Mouse (Mus musculus) embryonic facial prominence, embryonic 12.5 days (tissue): ENCODE data around the gene Nfkbil1. TPM values are rescaled to one million over a fixed set of nuclear protein-coding genes. Genes with fewer than 3 reads are reported as not detected.
A peak's percentile ranks its signal among the peaks of the same experiment; 100 is the strongest.

Source experiments
- ATAC-seq: fragments of 200-750 bp; cut with Nextera tagmentation; 2 replicates; pipeline ENCODE4 v1.8.0; 2017; ENCODE audit not compliant: insufficient number of reproducible peaks, insufficient read depth, low FRiP score, low TSS enrichment
- H3K27ac ChIP-seq: fragments of 300-500 bp; sonication (generic); 2 replicates; pipeline ENCODE4 v1.5.1; 2016; ENCODE audit warnings: mild to moderate bottlenecking
- H3K27me3 ChIP-seq: fragments of 300-500 bp; sonication (generic); 2 replicates; pipeline ENCODE4 v1.6.1; 2016; ENCODE audit warnings: mild to moderate bottlenecking, moderate library complexity
- H3K36me3 ChIP-seq: fragments of 300-500 bp; sonication (generic); 2 replicates; pipeline ENCODE4 v1.6.1; 2016; ENCODE audit warnings: mild to moderate bottlenecking
- H3K4me1 ChIP-seq: fragments of 300-500 bp; sonication (generic); 2 replicates; pipeline ENCODE4 v1.6.1; 2016
- H3K4me2 ChIP-seq: fragments of 300-500 bp; sonication (generic); replicated peaks from 2 replicates; pipeline ENCODE4 v1.6.1; 2016; ENCODE audit warnings: mild to moderate bottlenecking, moderate library complexity
- H3K4me3 ChIP-seq: fragments of 300-500 bp; sonication (generic); 2 replicates; pipeline ENCODE4 v1.5.1; 2016; ENCODE audit warnings: mild to moderate bottlenecking
- H3K9ac ChIP-seq: fragments of 300-500 bp; sonication (generic); 2 replicates; pipeline ENCODE4 v1.6.1; 2016; ENCODE audit warnings: mild to moderate bottlenecking, moderate library complexity
- H3K9me3 ChIP-seq: fragments of 300-500 bp; sonication (generic); 2 replicates; pipeline ENCODE4 v1.6.1; 2016; ENCODE audit warnings: mild to moderate bottlenecking, moderate library complexity
- WGBS: fragments of 180-500 bp; shearing (Covaris S2); methylation state at CpG from one replicate; pipeline ENCODE4 v1.1.7; 2016; 5-methylcytosine and 5-hydroxymethylcytosine counted together
- polyA plus RNA-seq: library from polyadenylated mRNA; unstranded; fragments of >200 nt; fragmentation: Nextera tagmentation; extraction: Ambion mirVana; gene quantifications from 2 replicates; pipeline ENCODE4 v1.2.1, GENCODE M21; 2016

Gene Nfkbil1
- polyA plus RNA-seq, 1 experiment from 2014 or later = 13.0 TPM

DNA sequence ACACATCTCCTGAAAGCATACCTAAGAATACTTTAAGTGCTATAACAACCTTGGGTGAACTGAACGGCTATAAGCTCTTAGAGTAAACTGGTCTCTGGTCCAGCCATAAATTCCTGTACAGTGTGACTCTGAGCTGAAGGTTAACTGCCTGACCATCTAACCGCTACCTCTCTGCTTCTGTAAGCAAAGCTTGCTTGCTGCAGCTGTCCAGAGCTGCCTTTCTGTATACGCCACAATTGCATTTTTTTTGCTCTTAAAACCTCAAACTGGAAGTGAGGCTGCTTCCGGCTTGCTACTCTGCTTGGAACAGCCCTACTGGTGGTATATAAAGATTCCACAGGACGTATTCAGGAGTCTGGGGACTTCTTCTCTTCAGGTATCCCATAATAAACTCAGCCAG, 2.9 kb downstream of the Nfkbil1 start:
- no peak overlapping the region for H3K9ac ChIP-seq
- 87% methylated on average over 5 of the region's 5 CpGs for WGBS
- H3K4me3 ChIP-seq = no peak overlapping the region
- no peaks in the 10 kb centered on the region for H3K27me3 ChIP-seq
- H3K4me1 ChIP-seq = peaks cover 32% of the 10 kb centered on the region; the same call in 1 of the 2 replicates
- peak overlapping the region; percentile 51 for H3K27ac ChIP-seq
- ATAC-seq = no peak
- H3K4me2 ChIP-seq = no peak overlapping the region; the same call in 1 of the 2 replicates
- no peaks in the 10 kb centered on the region for H3K9me3 ChIP-seq
- peaks cover 35% of the 10 kb centered on the region for H3K36me3 ChIP-seq

DNA sequence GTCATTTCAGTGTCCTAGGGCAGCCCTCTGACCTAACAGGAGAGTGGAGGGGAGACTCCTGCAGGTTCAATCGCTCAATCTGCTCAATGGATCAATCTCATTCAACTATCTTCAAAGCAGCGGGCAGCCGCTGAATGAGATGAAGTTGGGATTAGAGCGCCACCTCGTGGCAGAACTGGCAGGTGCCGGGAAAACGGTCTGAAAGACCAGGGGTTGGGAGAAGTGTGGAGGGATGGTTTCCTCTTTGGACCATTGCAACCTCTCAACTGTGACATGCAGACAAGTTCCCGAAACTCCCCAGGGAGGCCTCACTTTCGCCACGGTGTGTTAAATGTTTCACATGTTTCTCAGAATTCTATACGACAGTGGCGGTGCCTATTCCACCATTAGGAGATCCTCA, 3.5 kb downstream of the Nfkbil1 start:
- Histone ChIP-seq H3K9me3 (no peaks in the 10 kb centered on the region), H3K4me1 (peaks cover 32% of the 10 kb centered on the region; the same call in 1 of the 2 replicates), H3K27ac (0 out of 2 replicates have a peak overlapping the region, but pooled peaks have one; percentile 36), H3K27me3 (no peaks in the 10 kb centered on the region), H3K36me3 (peaks cover 40% of the 10 kb centered on the region), H3K4me2 (peak overlapping the region; percentile 12; the same call in 1 of the 2 replicates), H3K4me3 (no peak overlapping the region), H3K9ac (no peak overlapping the region)
- 12% methylated on average over 12 of the region's 12 CpGs for WGBS
- no peak for ATAC-seq

GRCm38 (mm10) chr17:35231022-35231421, 4.6 kb downstream of the Nfkbil1 start:
- Histone ChIP-seq H3K4me3 (no peak overlapping the region), H3K27ac (no peak overlapping the region), H3K4me1 (peaks cover 26% of the 10 kb centered on the region; the same call in 1 of the 2 replicates), H3K9me3 (no peaks in the 10 kb centered on the region), H3K36me3 (peaks cover 41% of the 10 kb centered on the region), H3K9ac (no peak overlapping the region), H3K4me2 (no peak overlapping the region), H3K27me3 (no peaks in the 10 kb centered on the region)
- no peak for ATAC-seq
- 92% methylated on average over 10 of the region's 10 CpGs for WGBS

DNA sequence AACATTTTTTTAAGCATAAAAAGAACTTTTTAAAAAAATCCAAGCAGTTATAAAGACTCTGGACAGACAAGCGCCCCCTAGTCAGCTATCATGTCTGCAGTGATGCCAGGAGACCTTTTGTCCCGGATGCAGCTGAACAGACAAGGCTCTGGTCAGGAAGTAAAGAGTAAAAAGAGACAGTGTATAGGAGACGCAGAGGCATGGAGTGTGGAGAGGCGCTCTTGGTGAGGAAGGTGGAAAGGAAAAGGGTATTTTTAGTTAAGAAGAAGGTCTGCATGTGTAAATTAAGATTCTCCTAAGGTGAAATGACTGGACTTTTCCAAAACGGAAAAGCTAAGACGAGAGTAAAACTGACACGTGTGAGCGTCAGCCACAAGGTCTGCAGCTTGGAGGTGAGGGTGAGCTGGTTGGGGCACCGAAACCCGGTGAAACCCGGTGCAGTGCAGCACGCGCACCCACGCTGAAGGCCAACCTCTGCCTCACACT, 9.0 kb downstream of the Nfkbil1 start:
- H3K36me3 ChIP-seq = peaks cover 57% of the 10 kb centered on the region
- no peak overlapping the region for H3K4me3 ChIP-seq
- WGBS = 86% methylated on average over 14 of the region's 14 CpGs
- no peaks in the 10 kb centered on the region for H3K9me3 ChIP-seq
- no peak for ATAC-seq
- no peak overlapping the region for H3K4me2 ChIP-seq
- no peaks in the 10 kb centered on the region for H3K27me3 ChIP-seq
- no peak overlapping the region for H3K27ac ChIP-seq
- no peaks in the 10 kb centered on the region for H3K4me1 ChIP-seq
- H3K9ac ChIP-seq = no peak overlapping the region

- Histone ChIP-seq H3K4me2 (no peak overlapping the region), H3K27ac (no peak overlapping the region), H3K9ac (no peak overlapping the region), H3K9me3 (no peaks in the 10 kb centered on the region), H3K27me3 (no peaks in the 10 kb centered on the region), H3K4me1 (no peaks in the 10 kb centered on the region), H3K36me3 (peaks cover 57% of the 10 kb centered on the region), H3K4me3 (no peak overlapping the region)
- 93% methylated on average over 5 of the region's 5 CpGs for WGBS
- no peak for ATAC-seq
Observed at GRCm38 (mm10) chr17:35225456-35225855, 10.1 kb downstream of the Nfkbil1 start.

DNA sequence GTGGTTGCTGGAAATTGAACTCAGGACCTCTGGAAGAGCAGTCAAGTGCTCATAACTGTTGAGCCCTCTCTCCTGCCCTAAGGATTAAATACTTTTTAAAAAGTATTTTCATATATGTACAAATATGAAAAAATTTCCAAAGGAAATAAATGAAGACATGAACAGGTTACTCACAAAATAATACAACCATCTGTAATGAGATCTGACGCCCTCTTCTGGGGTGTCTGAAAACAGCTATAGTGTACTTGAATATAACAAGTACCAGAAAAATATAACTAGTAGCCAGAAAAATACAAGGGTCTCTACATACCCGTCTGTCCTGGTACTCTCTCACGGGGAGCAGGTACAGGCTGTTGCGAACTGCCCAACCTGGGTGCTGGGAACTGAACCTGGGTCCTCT, 11.0 kb downstream of the Nfkbil1 start:
- no peak for ATAC-seq
- peaks cover 57% of the 10 kb centered on the region for H3K36me3 ChIP-seq
- H3K4me1 ChIP-seq = no peaks in the 10 kb centered on the region
- no peaks in the 10 kb centered on the region for H3K9me3 ChIP-seq
- no peak overlapping the region for H3K27ac ChIP-seq
- no peak overlapping the region for H3K4me2 ChIP-seq
- H3K27me3 ChIP-seq = no peaks in the 10 kb centered on the region
- no peak overlapping the region for H3K4me3 ChIP-seq
- WGBS = over 99% methylated on average over 4 of the region's 4 CpGs
- H3K9ac ChIP-seq = no peak overlapping the region

DNA sequence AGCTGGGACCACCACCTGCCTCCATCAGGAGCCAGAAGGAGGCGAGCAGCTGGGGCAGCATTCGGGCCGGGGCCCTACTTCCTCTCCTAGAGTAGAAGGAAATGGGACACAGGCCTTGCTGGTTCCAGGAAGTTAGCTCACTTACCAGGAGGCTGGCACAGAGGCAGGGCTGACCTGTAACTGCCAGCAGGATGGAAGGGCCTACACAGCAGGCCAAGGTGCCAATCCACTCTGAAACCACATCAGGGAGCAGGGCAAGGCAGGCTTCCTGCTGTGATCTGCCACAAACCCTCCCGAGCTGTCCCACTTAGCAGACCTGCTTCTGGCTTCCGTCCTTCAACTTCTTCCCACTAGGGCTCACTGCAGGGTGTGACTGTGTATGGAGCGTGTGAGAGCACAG, 13.3 kb downstream of the Nfkbil1 start:
- peaks cover 39% of the 10 kb centered on the region for H3K36me3 ChIP-seq
- H3K9me3 ChIP-seq = no peaks in the 10 kb centered on the region
- no peak overlapping the region for H3K4me3 ChIP-seq
- H3K27me3 ChIP-seq = no peaks in the 10 kb centered on the region
- no peak overlapping the region for H3K27ac ChIP-seq
- no peak for ATAC-seq
- no peaks in the 10 kb centered on the region for H3K4me1 ChIP-seq
- H3K9ac ChIP-seq = no peak overlapping the region
- 80% methylated on average over 6 of the region's 6 CpGs for WGBS
- H3K4me2 ChIP-seq = no peak overlapping the region

GRCm38 (mm10) chr17:35220156-35220952, 15.2 kb downstream of the Nfkbil1 start, which contains the start of gene Gm16181:
Gene Gm16181 (plus strand): TSS chr17:35220834.
- Histone ChIP-seq H3K4me1 (no peaks in the 10 kb centered on the region), H3K36me3 (peaks cover 31% of the 10 kb centered on the region), H3K4me2 (no peak within 1 kb of the TSS), H3K27me3 (no peaks in the 10 kb centered on the region), H3K9ac (no peak within 1 kb of the TSS), H3K9me3 (no peaks in the 10 kb centered on the region), H3K27ac (no peak within 1 kb of the TSS), H3K4me3 (no peak within 1 kb of the TSS)
- ATAC-seq = no peak
- WGBS = 82% methylated on average over 28 of the region's 28 CpGs

GRCm38 (mm10) chr17:35219601-35220041, 16.0 kb downstream of the Nfkbil1 start:
- ATAC-seq = no peak
- no peak overlapping the region for H3K27ac ChIP-seq
- H3K4me3 ChIP-seq = no peak overlapping the region
- no peaks in the 10 kb centered on the region for H3K9me3 ChIP-seq
- peaks cover 25% of the 10 kb centered on the region for H3K36me3 ChIP-seq
- 0 out of 2 replicates have a peak, but pooled peaks cover 2% of the 10 kb centered on the region for H3K4me1 ChIP-seq
- H3K9ac ChIP-seq = no peak overlapping the region
- 85% methylated on average over 6 of the region's 6 CpGs for WGBS
- no peaks in the 10 kb centered on the region for H3K27me3 ChIP-seq
- H3K4me2 ChIP-seq = no peak overlapping the region

DNA sequence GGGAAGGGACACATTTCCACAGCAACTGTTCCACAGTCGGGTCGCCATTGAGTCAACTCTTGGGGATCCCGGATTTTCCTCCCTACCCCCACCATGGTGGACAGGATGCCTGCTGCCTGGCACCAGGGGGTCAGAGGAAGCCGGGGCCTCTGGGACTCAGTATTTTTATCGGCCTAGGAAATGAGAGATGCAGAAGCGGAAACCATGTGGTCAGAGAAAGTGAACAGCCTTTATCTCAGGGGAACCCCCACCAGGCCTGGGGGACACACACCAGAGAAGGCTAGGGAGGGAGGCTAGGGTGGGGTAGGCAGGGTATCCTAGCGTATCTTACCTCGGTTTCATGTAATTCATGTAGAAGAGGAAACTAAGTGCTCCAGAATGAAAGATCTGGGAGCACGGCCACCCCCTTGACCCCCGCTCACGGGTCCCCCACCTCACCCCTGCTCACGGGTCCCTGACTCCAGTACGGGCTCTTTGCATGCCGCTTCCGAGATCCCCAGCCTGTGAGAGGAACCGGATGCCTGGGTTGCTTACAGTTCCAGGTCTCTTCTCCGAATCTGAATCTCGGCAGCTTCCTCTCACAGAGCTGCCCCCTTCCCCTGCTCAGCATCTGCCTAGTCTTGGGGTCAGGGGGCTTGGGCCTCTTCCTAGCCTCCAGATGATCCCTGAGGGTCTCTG, 16.9 kb downstream of the Nfkbil1 start:
- Histone ChIP-seq H3K4me2 (no peak overlapping the region), H3K27ac (0 out of 2 replicates have a peak overlapping the region, but pooled peaks have one; percentile 6), H3K27me3 (no peaks in the 10 kb centered on the region), H3K4me1 (0 out of 2 replicates have a peak, but pooled peaks cover 3% of the 10 kb centered on the region), H3K36me3 (peaks cover 24% of the 10 kb centered on the region), H3K9me3 (no peaks in the 10 kb centered on the region), H3K9ac (no peak overlapping the region), H3K4me3 (no peak overlapping the region)
- ATAC-seq = no peak
- WGBS = 76% methylated on average over 18 of the region's 18 CpGs

DNA sequence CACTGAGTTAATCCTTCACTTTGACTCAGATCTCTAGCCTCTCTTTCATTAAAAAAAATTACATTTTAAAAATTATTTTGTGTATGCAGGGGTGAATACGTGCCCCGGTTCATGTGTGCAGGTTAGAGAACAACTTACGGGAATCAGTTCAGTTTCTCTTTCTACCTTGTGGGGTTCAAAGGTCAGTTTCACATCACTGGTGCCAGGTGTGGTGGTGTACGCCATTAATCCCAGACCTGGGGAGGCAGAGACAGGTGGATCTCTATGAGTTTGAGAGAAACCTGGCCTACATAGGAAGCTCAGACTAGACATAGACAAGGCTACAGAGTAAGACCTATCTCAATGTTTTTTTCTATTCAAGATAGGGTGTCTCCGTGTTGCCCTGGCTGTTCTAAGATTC, 22.5 kb downstream of the Nfkbil1 start:
- Histone ChIP-seq H3K27ac (no peak overlapping the region), H3K9ac (no peak overlapping the region), H3K27me3 (no peaks in the 10 kb centered on the region), H3K36me3 (no peaks in the 10 kb centered on the region), H3K4me3 (no peak overlapping the region), H3K4me2 (no peak overlapping the region), H3K9me3 (no peaks in the 10 kb centered on the region), H3K4me1 (0 out of 2 replicates have a peak, but pooled peaks cover 3% of the 10 kb centered on the region)
- 91% methylated on average over 5 of the region's 5 CpGs for whole genome bisulfite sequencing
- no peak for ATAC-seq
